Mouse (Mus musculus): ENCODE data around the gene Nrp1.

Gene Nrp1

GRCm38 (mm10) chr8:128471186-128471585 lies 112.8 kb downstream of the Nrp1 start:
- no peak for DNase-seq

GRCm38 (mm10) chr8:128472871-128473270 lies 114.5 kb downstream of the Nrp1 start:
- DNase-seq, result no peak

GRCm38 (mm10) chr8:128473456-128474239 lies 115.2 kb downstream of the Nrp1 start:
- no peak for DNase-seq

- DNase-seq, result no peak
These were observed 116.2 kb downstream of the Nrp1 start for GRCm38 (mm10) chr8:128474614-128475013.

- no peak for DNase-seq
These were observed 117.8 kb downstream of the Nrp1 start for GRCm38 (mm10) chr8:128476206-128476605.

GRCm38 (mm10) chr8:128478017-128478416 lies 119.6 kb downstream of the Nrp1 start:
- DNase-seq, result no peak

- no peak for DNase-seq
These were observed 121.1 kb downstream of the Nrp1 start for GRCm38 (mm10) chr8:128479309-128480013.

- no peak for DNase-seq
These were observed 122.7 kb downstream of the Nrp1 start for GRCm38 (mm10) chr8:128480896-128481665.

- DNase-seq, result no peak
These were observed 124.9 kb downstream of the Nrp1 start for GRCm38 (mm10) chr8:128483344-128483743.

- DNase-seq, result no peak
These were observed 126.3 kb downstream of the Nrp1 start for GRCm38 (mm10) chr8:128484720-128485124.

GRCm38 (mm10) chr8:128486043-128486442 lies 127.6 kb downstream of the Nrp1 start:
- DNase-seq, result no peak

- no peak for DNase-seq
These were observed 129.8 kb downstream of the Nrp1 start for GRCm38 (mm10) chr8:128487966-128488931.

GRCm38 (mm10) chr8:128489351-128489750 lies 130.9 kb downstream of the Nrp1 start:
- DNase-seq, result no peak

- no peak for DNase-seq
These were observed 133.0 kb downstream of the Nrp1 start for GRCm38 (mm10) chr8:128491126-128492067.

GRCm38 (mm10) chr8:128493801-128494200 lies 135.4 kb downstream of the Nrp1 start:
- DNase-seq, result no peak

GRCm38 (mm10) chr8:128498836-128499235 lies 140.4 kb downstream of the Nrp1 start:
- DNase-seq, result no peak

GRCm38 (mm10) chr8:128504136-128504829 lies 145.9 kb downstream of the Nrp1 start:
- no peak for DNase-seq

GRCm38 (mm10) chr8:128505866-128506265 lies 147.5 kb downstream of the Nrp1 start:
- no peak for DNase-seq

GRCm38 (mm10) chr8:128508723-128509122 lies 150.3 kb downstream of the Nrp1 start:
- DNase-seq, result no peak

- DNase-seq, result no peak
These were observed 152.6 kb downstream of the Nrp1 start for GRCm38 (mm10) chr8:128511021-128511420.

Measured in right cerebral cortex, postnatal 25 days (tissue).